Mouse (Mus musculus) bone marrow, adult 2 months (tissue): ENCODE measurements around the gene Phactr2. TPM values are rescaled to one million over a fixed set of nuclear protein-coding genes. Genes with fewer than 3 reads are reported as not detected.

Experiments
- H3K27ac ChIP-seq: fragments of 200-500 bp; 2 replicates; pipeline ENCODE4 v1.5.1; 2012; ENCODE audit warnings: low read depth, mild to moderate bottlenecking, control low read depth, inconsistent platforms, low read length; ENCODE audit not compliant: control insufficient read depth, poor library complexity, insufficient read depth
- H3K4me1 ChIP-seq: fragments of 200-500 bp; 2 replicates; pipeline ENCODE4 v1.6.1; 2011; ENCODE audit warnings: low read length; ENCODE audit not compliant: control insufficient read depth, insufficient read depth
- H3K4me3 ChIP-seq: fragments of 200-500 bp; replicated peaks from 2 replicates; pipeline ENCODE3; 2011; ENCODE audit warnings: mild to moderate bottlenecking, low read depth, low read length, control low read depth; ENCODE audit not compliant: control insufficient read depth
- CTCF ChIP-seq: fragments of 200-500 bp; IDR thresholded peaks from 2 replicates; pipeline ENCODE4 v1.5.1; 2011; ENCODE audit warnings: low read length, control low read depth; ENCODE audit not compliant: control insufficient read depth, insufficient read depth
- POLR2A ChIP-seq: fragments of 200-500 bp; IDR thresholded peaks from 2 replicates; pipeline ENCODE4 v1.6.1; 2011; ENCODE audit warnings: low read depth, mild to moderate bottlenecking, control low read depth, low read length, borderline replicate concordance; ENCODE audit not compliant: control insufficient read depth
- WGBS: fragments of 180-500 bp; shearing (Covaris S2); methylation state at CpG from one replicate; pipeline ENCODE4 v1.1.7; 2018; 5-methylcytosine and 5-hydroxymethylcytosine counted together
- polyA plus RNA-seq: library from polyadenylated mRNA; stranded (reverse); fragments of >200 nt; gene quantifications from 2 replicates; pipeline ENCODE4 v1.2.4, GENCODE M21; 2011; ENCODE audit warnings: low replicate concordance; ENCODE audit not compliant: missing spikeins, insufficient read depth, insufficient read length

Phactr2 gene
- polyA plus RNA-seq, 1 experiment = 12.8 TPM

- H3K27ac ChIP-seq = no peak overlapping the region
- TF ChIP-seq CTCF (no peak), POLR2A (no peak)
- 89% methylated on average over 5 of the region's 5 CpGs for WGBS
- peaks cover 2% of the 10 kb centered on the region; the same call in 1 of the 2 replicates for H3K4me1 ChIP-seq
- H3K4me3 ChIP-seq = no peak overlapping the region
Measured at GRCm38 (mm10) chr10:13189881-13190280, 284.3 kb downstream of the Phactr2 start.

- Histone ChIP-seq H3K4me3 (no peak overlapping the region), H3K27ac (no peak overlapping the region), H3K4me1 (no peaks in the 10 kb centered on the region)
- 83% methylated on average over 3 of the region's 3 CpGs for WGBS
- TF ChIP-seq POLR2A (no peak), CTCF (no peak)
Measured at GRCm38 (mm10) chr10:13186754-13187153, 287.5 kb downstream of the Phactr2 start.

GRCm38 (mm10) chr10:13184170-13184766, 289.9 kb downstream of the Phactr2 start:
- no peaks in the 10 kb centered on the region for H3K4me1 ChIP-seq
- no peak for TF ChIP-seq CTCF
- 39% methylated on average over 4 of the region's 4 CpGs for WGBS
- H3K27ac ChIP-seq = no peak overlapping the region
- H3K4me3 ChIP-seq = no peak overlapping the region

GRCm38 (mm10) chr10:13180211-13180610, 294.0 kb downstream of the Phactr2 start:
- Histone ChIP-seq H3K4me1 (no peaks in the 10 kb centered on the region; the same call in 1 of the 2 replicates), H3K27ac (no peak overlapping the region), H3K4me3 (no peak overlapping the region)
- TF ChIP-seq POLR2A (no peak), CTCF (no peak)
- WGBS = 93% methylated on average over 7 of the region's 7 CpGs

GRCm38 (mm10) chr10:13177973-13178624, 296.1 kb downstream of the Phactr2 start, which contains the start of gene Zc2hc1b:
Gene Zc2hc1b (minus strand): TSS chr10:13178023.
- no peak within 1 kb of the TSS for H3K27ac ChIP-seq
- no peak within 1 kb of the TSS for H3K4me3 ChIP-seq
- 79% methylated on average over 7 of the region's 7 CpGs for WGBS
- TF ChIP-seq POLR2A = no peak
- TF ChIP-seq CTCF = no peak
- H3K4me1 ChIP-seq = no peaks in the 10 kb centered on the region; the same call in 1 of the 2 replicates

GRCm38 (mm10) chr10:13175866-13176265, 298.3 kb downstream of the Phactr2 start:
- Histone ChIP-seq H3K4me1 (no peaks in the 10 kb centered on the region; the same call in 1 of the 2 replicates), H3K27ac (no peak overlapping the region), H3K4me3 (no peak overlapping the region)
- 42% methylated on average over 7 of the region's 7 CpGs for WGBS
- TF ChIP-seq CTCF (no peak), POLR2A (no peak)

- no peak for TF ChIP-seq CTCF
- TF ChIP-seq POLR2A = no peak
- Histone ChIP-seq H3K4me3 (no peak overlapping the region), H3K27ac (no peak overlapping the region), H3K4me1 (no peaks in the 10 kb centered on the region; the same call in 1 of the 2 replicates)
- 21% methylated on average over 10 of the region's 10 CpGs for WGBS
Measured at GRCm38 (mm10) chr10:13172798-13173221, 301.4 kb downstream of the Phactr2 start.

- H3K4me1 ChIP-seq = no peaks in the 10 kb centered on the region; the same call in 1 of the 2 replicates
- H3K27ac ChIP-seq = no peak overlapping the region
- 51% methylated on average over 2 of the region's 2 CpGs for WGBS
- TF ChIP-seq CTCF = no peak
- TF ChIP-seq POLR2A = no peak
- H3K4me3 ChIP-seq = no peak overlapping the region
Measured at GRCm38 (mm10) chr10:13171461-13171860, 302.8 kb downstream of the Phactr2 start.
